Mouse (Mus musculus) layer of hippocampus, adult 18-20 months (tissue): Measurements from ENCODE around the gene Spaca3. TPM values are rescaled to one million over a fixed set of nuclear protein-coding genes. Genes with fewer than 3 reads are reported as not detected.
A peak's percentile ranks its signal among the peaks of the same experiment; 100 is the strongest.

Experiments used
- DNase-seq, 2 experiments: peaks; one replicate each; pipeline ENCODE4 v3.0.0; 2022; ENCODE audit warnings: low spot score in 2 of 2
- long read RNA-seq: library from polyadenylated mRNA; stranded (forward); transcript quantifications from one replicate; pipeline ENCODE4 v2.0.0, GENCODE M21; 2021
- total RNA-seq, 2 experiments: library from RNA; stranded (reverse); gene quantifications; 2 replicates each; pipeline ENCODE4 v1.2.3; 2021

The Spaca3 gene
- total RNA-seq = not detected
- long read RNA-seq = 0 reads

DNA sequence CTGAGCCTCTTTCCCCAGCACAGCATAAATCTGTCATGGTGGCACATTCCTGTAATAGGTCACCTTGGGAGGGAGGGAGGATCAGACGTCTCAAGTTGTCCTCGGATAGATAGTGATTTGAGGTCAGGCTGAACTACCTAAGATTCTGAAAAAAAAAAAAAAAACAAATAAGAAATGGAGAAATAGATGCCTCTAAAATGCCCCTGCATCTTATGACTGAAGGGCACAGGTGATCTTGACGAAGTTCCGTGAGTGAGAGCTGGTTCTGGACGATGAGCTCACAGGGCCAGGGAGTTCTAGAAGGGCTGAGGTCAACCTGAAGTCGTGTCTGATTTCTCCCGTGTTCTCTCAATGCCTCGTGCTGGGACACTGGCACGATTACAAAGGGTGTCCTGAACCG lies at the start of gene Spaca3:
Spaca3 (plus strand) TSS at position 301 of the 400 bp plus-strand sequence.
- DNase-seq = no peak

DNA sequence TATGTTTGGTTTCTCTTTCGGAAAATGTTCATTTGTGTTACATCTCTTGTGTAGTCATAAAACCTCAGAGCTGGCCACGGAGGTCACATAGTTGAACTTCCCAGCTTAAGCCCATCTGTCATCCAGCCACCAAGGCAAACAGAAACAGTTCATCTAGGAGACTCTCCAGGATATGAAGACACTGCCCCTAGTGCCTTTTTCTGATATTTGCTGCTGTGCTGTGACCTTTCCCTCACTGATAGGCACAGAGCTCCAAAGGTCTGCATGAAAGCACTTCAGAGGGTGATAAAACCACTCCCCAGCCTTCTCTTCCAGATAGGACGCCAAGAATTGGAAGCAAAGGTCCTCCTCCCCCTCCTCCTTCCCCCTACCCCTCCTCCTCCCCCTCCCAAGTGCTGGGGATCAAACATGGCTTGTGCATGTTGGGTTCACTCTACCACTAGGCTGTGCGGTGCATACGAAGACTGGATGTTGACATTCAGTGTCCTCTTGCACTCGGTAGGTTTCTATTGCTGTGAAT lies 49.6 kb upstream of the Spaca3 start:
- DNase-seq = no peak

GRCm38 (mm10) chr11:80809666-80809992 lies 48.5 kb upstream of the Spaca3 start:
- no peak for DNase-seq

DNA sequence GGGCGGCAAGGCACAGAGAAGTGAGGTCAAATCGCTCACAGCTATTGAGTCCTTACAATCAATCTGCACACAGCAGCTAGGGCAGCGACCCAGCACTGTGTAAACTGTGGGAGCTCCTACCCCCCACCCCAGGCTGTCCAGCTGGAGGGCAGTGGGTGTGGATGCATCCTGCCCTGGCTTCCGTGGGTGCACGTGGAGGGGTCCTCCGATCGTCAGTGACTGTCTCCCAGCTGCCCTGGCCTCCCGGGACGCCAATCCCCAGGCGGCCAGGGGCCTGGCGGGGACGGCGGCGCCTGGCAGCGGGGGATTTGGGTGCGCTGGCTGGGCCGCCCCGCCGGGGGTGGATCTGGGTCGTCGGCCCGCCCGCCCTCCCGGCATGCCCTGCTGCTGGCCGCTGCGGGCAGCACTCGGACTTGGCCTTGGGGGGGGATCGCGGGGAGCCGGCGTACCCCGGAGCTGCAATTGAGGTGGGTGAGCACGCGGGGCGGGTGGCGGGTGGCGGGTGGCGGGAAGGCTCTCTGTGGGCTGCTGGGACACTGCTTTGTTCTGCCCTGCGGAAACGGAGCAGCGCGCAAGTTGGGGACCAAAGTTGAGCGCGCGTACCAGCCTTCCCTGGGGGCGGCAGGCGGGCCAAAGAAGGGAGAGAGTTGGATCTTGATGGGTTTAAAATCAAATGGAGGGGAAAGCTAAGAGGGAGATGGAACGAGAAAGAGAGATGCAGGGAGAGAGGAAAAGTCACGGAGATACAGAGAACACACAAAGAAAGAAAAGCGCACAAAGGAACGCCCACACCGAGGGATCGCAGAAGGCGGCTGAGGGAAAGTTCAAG lies 48.0 kb upstream of the Spaca3 start, which contains the start of gene Tmem98:
Tmem98 (plus strand) TSS at position 183 of the 829 bp plus-strand sequence.
- peak; percentile 38 to 50 for DNase-seq

GRCm38 (mm10) chr11:80811156-80811555 lies 47.0 kb upstream of the Spaca3 start:
- DNase-seq = no peak

GRCm38 (mm10) chr11:80815354-80815753 lies 42.8 kb upstream of the Spaca3 start:
- DNase-seq = no peak

DNA sequence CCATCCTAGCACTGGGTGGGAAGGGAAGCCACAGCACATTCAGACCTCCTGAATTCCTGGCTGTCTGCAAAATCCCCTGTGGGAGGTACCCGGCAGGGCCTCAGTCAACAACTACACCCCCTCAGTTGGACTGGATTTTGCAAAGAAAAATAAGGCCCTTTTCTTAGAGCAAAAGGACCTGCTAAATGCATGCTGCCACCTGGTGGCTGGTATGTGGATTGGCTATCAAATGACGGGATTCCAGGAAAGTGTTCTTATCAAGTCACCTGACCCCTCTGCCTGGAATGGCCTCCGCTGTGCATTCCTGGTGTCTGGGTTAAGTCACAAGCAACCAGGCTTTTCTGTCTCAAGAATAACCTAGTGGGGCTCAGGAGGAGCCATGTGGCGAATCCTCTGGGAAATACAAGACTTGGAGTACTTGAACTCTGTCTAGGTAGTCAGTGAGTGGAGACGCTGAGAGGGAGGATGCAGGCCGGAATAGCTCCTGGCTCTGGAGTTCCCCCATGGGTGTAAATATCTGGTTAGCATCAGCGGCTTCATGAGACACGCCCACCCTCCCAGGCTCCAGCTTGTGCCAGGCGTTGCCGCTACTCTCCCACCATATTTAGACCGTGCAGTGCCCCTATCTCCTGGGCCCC lies 40.0 kb upstream of the Spaca3 start:
- peak in 1 of 2 experiments; percentile 77 for DNase-seq

GRCm38 (mm10) chr11:80820085-80820484 lies 38.1 kb upstream of the Spaca3 start:
- DNase-seq = no peak

- DNase-seq = peak in 1 of 2 experiments; percentile 34
These were observed 36.9 kb upstream of the Spaca3 start for GRCm38 (mm10) chr11:80821296-80821695.

- DNase-seq = no peak
These were observed 36.4 kb upstream of the Spaca3 start for GRCm38 (mm10) chr11:80821794-80822193.

DNA sequence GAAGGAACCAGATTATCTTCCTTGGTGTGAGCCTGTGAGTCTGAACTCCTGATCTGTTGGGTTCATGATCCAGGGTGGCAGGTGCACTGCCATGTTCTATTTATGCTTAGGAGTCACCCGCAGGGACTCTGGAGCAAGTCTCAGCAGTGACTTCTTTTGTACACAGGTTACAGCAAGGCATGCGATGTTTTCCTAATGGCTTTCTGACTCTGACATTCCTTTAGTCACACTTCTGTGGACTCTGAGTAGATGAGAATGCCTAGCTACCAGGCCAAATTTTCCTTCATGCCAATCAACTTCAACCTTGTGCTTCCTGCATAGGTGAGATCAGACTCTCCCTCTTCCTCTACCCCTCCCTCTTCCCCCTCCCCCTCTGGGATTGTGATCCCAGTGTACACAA lies 22.8 kb upstream of the Spaca3 start:
- no peak for DNase-seq

DNA sequence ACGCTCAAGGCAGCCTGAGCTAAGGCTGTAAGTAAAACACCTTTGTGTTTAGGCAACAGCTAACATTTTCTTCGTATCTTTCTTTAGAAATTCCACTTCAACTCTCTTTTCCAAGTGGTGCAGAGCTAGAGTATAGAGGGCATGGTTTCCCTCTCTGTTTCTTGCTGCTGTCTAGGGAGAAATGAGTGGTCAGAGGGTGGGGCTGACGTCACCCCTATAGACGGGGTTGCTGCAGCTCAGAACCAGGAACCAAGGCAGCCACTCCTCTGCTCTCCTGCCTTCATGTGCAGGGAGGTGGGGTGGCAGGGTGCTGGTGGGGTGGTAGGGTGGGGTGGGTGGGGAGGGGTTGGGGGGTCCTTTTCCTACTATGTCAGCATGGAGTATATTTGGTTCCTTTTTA lies 22.3 kb upstream of the Spaca3 start:
- no peak for DNase-seq

GRCm38 (mm10) chr11:80838724-80839123 lies 19.4 kb upstream of the Spaca3 start:
- no peak for DNase-seq

GRCm38 (mm10) chr11:80843435-80843834 lies 14.7 kb upstream of the Spaca3 start:
- DNase-seq = no peak

- no peak for DNase-seq
These were observed 12.7 kb upstream of the Spaca3 start for GRCm38 (mm10) chr11:80845486-80845885.

DNA sequence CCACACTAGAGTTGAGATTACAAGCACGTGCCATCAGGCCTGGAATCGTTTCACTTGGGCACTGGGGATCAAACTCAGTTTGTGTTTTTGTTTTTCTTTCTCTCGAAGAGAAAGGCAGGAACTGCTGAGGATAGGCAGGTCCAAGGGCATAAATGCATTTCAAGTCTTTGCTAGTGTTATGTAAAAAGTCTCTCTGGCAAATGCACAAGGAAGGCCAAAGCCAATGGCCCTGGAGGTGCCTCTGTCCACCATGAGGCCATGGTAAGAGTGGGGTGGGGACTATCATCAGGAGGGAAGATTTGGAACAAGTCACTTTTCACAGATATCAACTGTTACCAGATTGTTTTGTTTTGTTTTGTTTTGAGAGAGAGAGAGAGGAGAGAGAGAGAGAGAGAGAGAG lies 12.1 kb upstream of the Spaca3 start:
- no peak for DNase-seq

DNA sequence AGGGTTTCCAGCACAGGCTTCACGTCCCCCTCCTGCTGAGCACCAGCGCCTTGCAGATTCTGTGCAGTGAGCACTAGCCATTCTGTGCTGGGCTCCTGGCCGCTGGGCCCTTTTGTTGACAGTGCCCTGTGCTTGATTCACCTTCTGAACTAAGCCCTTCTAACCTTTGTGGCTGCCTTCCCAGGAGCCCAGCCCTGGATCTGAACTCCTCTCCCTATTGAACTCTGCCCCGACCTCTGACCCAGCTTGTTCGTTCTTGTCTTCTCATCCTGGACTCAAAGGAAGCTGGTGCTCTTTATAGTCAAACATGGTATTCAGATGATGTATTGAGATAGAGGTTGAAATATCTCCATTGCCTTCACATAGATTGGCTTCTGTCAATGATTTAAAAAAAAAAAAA lies 10.0 kb upstream of the Spaca3 start:
- no peak for DNase-seq

- no peak for DNase-seq
These were observed 6.3 kb upstream of the Spaca3 start for GRCm38 (mm10) chr11:80851859-80852258.

GRCm38 (mm10) chr11:80853014-80853413 lies 5.2 kb upstream of the Spaca3 start:
- peak in 1 of 2 experiments; percentile 28 for DNase-seq

- DNase-seq = no peak
These were observed 3.7 kb upstream of the Spaca3 start for GRCm38 (mm10) chr11:80854430-80854829.

GRCm38 (mm10) chr11:80854908-80855307 lies 3.3 kb upstream of the Spaca3 start:
- DNase-seq = no peak

DNA sequence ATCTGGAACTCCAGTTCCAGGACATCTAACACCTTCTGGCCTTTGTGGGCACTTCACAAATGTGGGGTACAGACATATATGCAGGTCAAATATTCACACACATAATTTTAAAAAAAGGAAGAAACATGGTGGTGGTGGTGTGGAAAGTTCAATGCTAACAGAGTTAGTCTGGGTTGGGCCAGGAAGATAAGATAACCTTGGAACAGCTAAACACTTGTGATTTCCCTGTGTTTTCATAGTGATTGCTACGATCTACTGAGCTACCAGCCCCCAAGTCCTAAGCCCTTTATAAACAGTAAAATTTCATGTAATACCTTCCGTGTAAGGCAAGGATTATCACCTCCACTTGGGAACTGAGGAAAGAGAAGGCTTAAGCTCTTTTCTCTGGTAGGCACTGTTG lies 1.3 kb upstream of the Spaca3 start:
- DNase-seq = no peak
